Mouse (Mus musculus) limb, embryonic 14.5 days (tissue): ENCODE measurements around the gene Erbb4. TPM values are rescaled to one million over a fixed set of nuclear protein-coding genes. Genes with fewer than 3 reads are reported as not detected.
"Not testable (repeated sequence)": the region's sequence is repeated elsewhere in the genome, so short reads cannot be mapped to it uniquely, and the experiment has no call there.

Experiments used
- ATAC-seq: fragments of 200-750 bp; cut with Nextera tagmentation; 2 replicates; pipeline ENCODE4 v1.8.0; 2017; ENCODE audit warnings: low read depth, moderate number of reproducible peaks, moderate TSS enrichment; ENCODE audit not compliant: low FRiP score
- DNase-seq: peaks from one replicate; pipeline ENCODE4 v3.0.0-alpha.2; 2015; ENCODE audit warnings: low spot score
- H3K27ac ChIP-seq: fragments of 300-500 bp; sonication (generic); replicated peaks from 2 replicates; pipeline ENCODE4 v1.5.1; 2014; ENCODE audit warnings: low read depth, mild to moderate bottlenecking, low read length, moderate library complexity, mixed read lengths
- H3K27me3 ChIP-seq: fragments of 300-500 bp; sonication (generic); 2 replicates; pipeline ENCODE4 v1.6.1; 2014; ENCODE audit warnings: low read length, mixed read lengths; ENCODE audit not compliant: control insufficient read depth, insufficient read depth
- H3K36me3 ChIP-seq: fragments of 300-500 bp; sonication (generic); 2 replicates; pipeline ENCODE4 v1.6.1; 2014; ENCODE audit warnings: mild to moderate bottlenecking, low read length, moderate library complexity, mixed read lengths; ENCODE audit not compliant: control insufficient read depth, insufficient read depth
- H3K4me1 ChIP-seq: fragments of 300-500 bp; sonication (generic); 2 replicates; pipeline ENCODE4 v1.6.1; 2014; ENCODE audit warnings: antibody characterized with exemption, low read length, mixed read lengths; ENCODE audit not compliant: control insufficient read depth, insufficient read depth
- H3K4me2 ChIP-seq: fragments of 300-500 bp; sonication (generic); replicated peaks from 2 replicates; pipeline ENCODE4 v1.6.1; 2014; ENCODE audit warnings: low read depth, mild to moderate bottlenecking, low read length, moderate library complexity; ENCODE audit not compliant: severe bottlenecking
- H3K4me3 ChIP-seq: fragments of 300-500 bp; sonication (generic); replicated peaks from 2 replicates; pipeline ENCODE4 v1.5.1; 2014; ENCODE audit warnings: low read length
- H3K9ac ChIP-seq: fragments of 300-500 bp; sonication (generic); 2 replicates; pipeline ENCODE4 v1.6.1; 2014; ENCODE audit warnings: mild to moderate bottlenecking, low read depth, low read length, moderate library complexity; ENCODE audit not compliant: severe bottlenecking
- H3K9me3 ChIP-seq: fragments of 300-500 bp; sonication (generic); 2 replicates; pipeline ENCODE4 v1.6.1; 2016; ENCODE audit warnings: low read length; ENCODE audit not compliant: control insufficient read depth
- POLR2A ChIP-seq: fragments of 200-500 bp; IDR thresholded peaks from 2 replicates; pipeline ENCODE4 v1.8.0; 2012; ENCODE audit warnings: inconsistent platforms, mild to moderate bottlenecking, moderate library complexity, borderline replicate concordance; ENCODE audit not compliant: insufficient read depth, insufficient read length; ENCODE audit errors: extremely low read depth
- WGBS: fragments of 180-500 bp; shearing (Covaris S2); extraction: QIAGEN DNeasy Blood & Tissue Kit; methylation state at CpG from one replicate; pipeline ENCODE4 v1.1.7; 2014; 5-methylcytosine and 5-hydroxymethylcytosine counted together
- polyA plus RNA-seq, 2 experiments: library from polyadenylated mRNA; depleted of rRNA in 1 of 2; stranded (reverse) in 1 of 2; unstranded in 1 of 2; fragments of >200 nt; fragmentation: Nextera tagmentation in 1 of 2; extraction: Ambion mirVana in 1 of 2; gene quantifications; 2 replicates each; pipeline versions ENCODE4 v1.2.1 to v1.2.3; 2012 to 2014

The Erbb4 gene
- polyA plus RNA-seq, 2 experiments, result 0.68 to 2.0 TPM

DNA sequence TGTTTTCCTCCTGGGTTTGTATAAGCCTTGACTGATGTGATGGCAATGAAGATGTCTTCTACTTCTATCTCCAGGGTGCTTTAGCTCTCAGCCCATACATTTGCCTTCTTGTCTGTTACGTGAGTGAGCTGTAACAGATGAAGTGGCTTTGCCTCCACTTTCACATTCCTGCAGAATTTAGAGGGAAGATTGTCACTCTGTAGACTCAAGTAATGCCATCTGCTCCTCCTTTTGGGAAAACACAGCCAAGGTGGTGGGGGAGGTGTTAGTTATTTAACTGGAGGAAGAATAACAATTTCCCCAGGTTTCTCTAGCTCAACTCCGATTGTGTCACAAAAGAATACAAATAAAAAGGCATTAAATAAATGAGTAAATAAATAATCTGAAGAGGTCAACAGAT lies 301.1 kb downstream of the Erbb4 start:
- TF ChIP-seq POLR2A, result no peak
- DNase-seq (no peak), ATAC-seq (no peak)
- no peak overlapping the region for H3K4me3 ChIP-seq
- H3K27me3 ChIP-seq, result no peaks in the 10 kb centered on the region
- H3K4me2 ChIP-seq, result no peak overlapping the region
- no peaks in the 10 kb centered on the region for H3K4me1 ChIP-seq
- whole genome bisulfite sequencing, result 61% methylated on average over 2 of the region's 2 CpGs
- H3K36me3 ChIP-seq, result no peaks in the 10 kb centered on the region
- no peak overlapping the region for H3K9ac ChIP-seq
- H3K9me3 ChIP-seq, result no peaks in the 10 kb centered on the region
- no peak overlapping the region for H3K27ac ChIP-seq

- Histone ChIP-seq H3K9ac (no peak overlapping the region), H3K36me3 (no peaks in the 10 kb centered on the region), H3K27ac (no peak overlapping the region), H3K4me2 (no peak overlapping the region), H3K4me1 (no peaks in the 10 kb centered on the region), H3K27me3 (no peaks in the 10 kb centered on the region), H3K9me3 (no peaks in the 10 kb centered on the region), H3K4me3 (no peak overlapping the region)
- DNase-seq (no peak), ATAC-seq (no peak)
- no peak for TF ChIP-seq POLR2A
- WGBS, result 18% methylated on average over 4 of the region's 4 CpGs
These were observed 320.3 kb downstream of the Erbb4 start for GRCm38 (mm10) chr1:68787409-68788015.

GRCm38 (mm10) chr1:68780653-68781052 lies 327.2 kb downstream of the Erbb4 start:
- no peak overlapping the region for H3K4me3 ChIP-seq
- no peaks in the 10 kb centered on the region for H3K9me3 ChIP-seq
- no peaks in the 10 kb centered on the region for H3K27me3 ChIP-seq
- H3K27ac ChIP-seq, result no peak overlapping the region
- H3K4me1 ChIP-seq, result no peaks in the 10 kb centered on the region
- WGBS, result 12% methylated on average over 2 of the region's 2 CpGs
- H3K36me3 ChIP-seq, result no peaks in the 10 kb centered on the region
- ATAC-seq (no peak), DNase-seq (no peak)
- TF ChIP-seq POLR2A, result no peak
- H3K9ac ChIP-seq, result no peak overlapping the region
- H3K4me2 ChIP-seq, result no peak overlapping the region

- no peaks in the 10 kb centered on the region for H3K36me3 ChIP-seq
- H3K9me3 ChIP-seq, result no peaks in the 10 kb centered on the region
- H3K4me1 ChIP-seq, result no peaks in the 10 kb centered on the region
- 67% methylated on average over 1 of the region's 1 CpGs for WGBS
- H3K4me3 ChIP-seq, result no peak overlapping the region
- H3K9ac ChIP-seq, result no peak overlapping the region
- no peak for TF ChIP-seq POLR2A
- H3K27me3 ChIP-seq, result no peaks in the 10 kb centered on the region
- H3K4me2 ChIP-seq, result no peak overlapping the region
- ATAC-seq (no peak), DNase-seq (no peak)
- H3K27ac ChIP-seq, result no peak overlapping the region
These were observed 327.8 kb downstream of the Erbb4 start for GRCm38 (mm10) chr1:68780032-68780431.

DNA sequence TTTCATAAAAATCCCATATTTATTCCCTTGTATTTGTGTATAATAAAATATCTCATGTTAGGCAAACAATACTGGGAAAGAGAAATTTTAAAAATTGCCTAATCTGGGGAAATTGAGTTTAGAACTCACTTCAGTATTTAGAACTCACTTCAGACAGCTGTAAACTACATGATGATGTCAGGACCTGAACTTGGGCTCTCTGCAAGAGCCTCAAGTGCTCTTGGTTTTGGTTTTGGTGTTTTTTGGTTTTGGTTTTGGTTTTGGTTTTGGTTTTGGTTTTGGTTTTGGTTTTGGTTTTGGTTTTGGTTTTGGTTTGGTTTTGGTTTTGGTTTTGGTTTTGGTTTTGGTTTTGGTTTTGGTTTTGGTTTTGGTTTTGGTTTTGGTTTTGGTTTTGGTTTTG lies 341.8 kb downstream of the Erbb4 start:
- not testable (repeated sequence) for H3K4me1 ChIP-seq, H3K27ac ChIP-seq, H3K4me2 ChIP-seq, H3K9ac ChIP-seq, H3K27me3 ChIP-seq, DNase-seq, ATAC-seq, H3K36me3 ChIP-seq, H3K9me3 ChIP-seq, H3K4me3 ChIP-seq

DNA sequence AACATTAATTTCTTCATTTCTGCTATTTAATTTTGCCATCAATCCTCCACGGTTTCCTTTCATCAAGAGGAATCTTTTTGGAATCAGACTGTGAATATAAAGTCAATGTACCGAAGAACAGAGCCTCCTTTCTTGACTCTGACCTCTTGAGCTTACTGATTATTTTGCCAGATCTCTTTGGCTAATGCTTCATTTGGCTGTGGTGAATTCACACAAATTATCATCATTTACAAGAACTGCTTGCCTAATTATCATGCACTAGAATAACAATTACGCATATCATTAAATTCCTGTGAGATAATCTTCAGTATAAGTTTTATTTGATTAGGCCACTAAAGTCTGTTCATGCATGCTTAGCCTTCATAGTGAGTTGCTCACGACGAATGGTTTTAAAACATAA lies 345.4 kb downstream of the Erbb4 start:
- Histone ChIP-seq H3K27me3 (no peaks in the 10 kb centered on the region), H3K9ac (no peak overlapping the region), H3K4me3 (no peak overlapping the region), H3K27ac (no peak overlapping the region), H3K9me3 (no peaks in the 10 kb centered on the region), H3K36me3 (no peaks in the 10 kb centered on the region), H3K4me1 (no peaks in the 10 kb centered on the region), H3K4me2 (no peak overlapping the region)
- 80% methylated on average over 5 of the region's 5 CpGs for WGBS
- DNase-seq, result no peak
- no peak for TF ChIP-seq POLR2A
- ATAC-seq, result no peak
